Mouse (Mus musculus): Measurements from ENCODE around the gene Chn1. TPM values are rescaled to one million over a fixed set of nuclear protein-coding genes. Genes with fewer than 3 reads are reported as not detected.

Chn1 gene
- polyA plus RNA-seq, 1 experiment from 2014 or later: 24.2 TPM

GRCm38 (mm10) chr2:73604579-73604978 lies 170.6 kb downstream of the Chn1 start:
- no peak for ATAC-seq (ENCODE audit: insufficient number of reproducible peaks, insufficient read depth, low FRiP score, low read depth)
- no peaks in the 10 kb centered on the region for H3K36me3 ChIP-seq (ENCODE audit: control insufficient read depth, insufficient read depth, low read length)
- no peak overlapping the region for H3K4me2 ChIP-seq (replicated peaks; ENCODE audit: low read depth, low read length)
- H3K27ac ChIP-seq (ENCODE audit: low read length): no peak overlapping the region
- 89% methylated on average over 2 of the region's 2 CpGs for WGBS
- H3K9me3 ChIP-seq (ENCODE audit: control insufficient read depth, low read depth, low read length): no peaks in the 10 kb centered on the region
- H3K4me3 ChIP-seq (ENCODE audit: low read depth, low read length): no peak overlapping the region
- no peak overlapping the region for H3K9ac ChIP-seq (replicated peaks; ENCODE audit: low read depth, low read length)
- peaks cover 3% of the 10 kb centered on the region; the same call in 1 of the 2 replicates for H3K4me1 ChIP-seq (ENCODE audit: control insufficient read depth, insufficient read depth, low read length)
- no peaks in the 10 kb centered on the region for H3K27me3 ChIP-seq (ENCODE audit: control insufficient read depth, insufficient read depth, low read length)

GRCm38 (mm10) chr2:73600650-73601049 lies 174.5 kb downstream of the Chn1 start:
- WGBS: 49% methylated on average over 2 of the region's 2 CpGs
- ATAC-seq (ENCODE audit: insufficient number of reproducible peaks, insufficient read depth, low FRiP score, low read depth): no peak
- H3K27ac ChIP-seq (ENCODE audit: low read length): no peak overlapping the region

DNA sequence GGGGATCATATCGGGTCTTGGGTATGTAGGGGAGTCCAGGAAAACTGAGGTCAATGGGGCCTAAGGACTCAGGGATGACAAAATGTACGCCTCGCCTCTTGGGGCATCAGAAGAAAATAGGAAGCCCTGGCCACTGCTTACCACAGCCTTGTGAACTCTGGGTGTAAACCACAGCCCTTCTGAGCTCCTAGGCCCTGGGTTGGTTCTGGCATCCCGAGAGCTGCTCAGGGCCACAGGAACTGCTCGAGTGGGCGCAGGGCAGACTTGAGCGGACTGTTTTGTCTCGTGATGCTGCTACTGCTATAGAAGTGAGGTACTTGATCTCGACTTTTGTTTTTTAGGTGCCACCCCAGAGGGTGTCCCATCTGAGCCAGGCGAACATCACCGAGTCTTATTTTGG lies 177.4 kb downstream of the Chn1 start:
- H3K4me2 ChIP-seq (replicated peaks; ENCODE audit: low read depth, low read length): no peak overlapping the region
- no peak overlapping the region for H3K9ac ChIP-seq (replicated peaks; ENCODE audit: low read depth, low read length)
- no peak for ATAC-seq (ENCODE audit: insufficient number of reproducible peaks, insufficient read depth, low FRiP score, low read depth)
- H3K27ac ChIP-seq (ENCODE audit: low read length): no peak overlapping the region
- no peaks in the 10 kb centered on the region for H3K9me3 ChIP-seq (ENCODE audit: control insufficient read depth, low read depth, low read length)
- 94% methylated on average over 11 of the region's 11 CpGs for WGBS
- no peaks in the 10 kb centered on the region for H3K27me3 ChIP-seq (ENCODE audit: control insufficient read depth, insufficient read depth, low read length)
- H3K4me3 ChIP-seq (ENCODE audit: low read depth, low read length): no peak overlapping the region
- no peaks in the 10 kb centered on the region for H3K36me3 ChIP-seq (ENCODE audit: control insufficient read depth, insufficient read depth, low read length)
- peaks cover 21% of the 10 kb centered on the region for H3K4me1 ChIP-seq (ENCODE audit: control insufficient read depth, insufficient read depth, low read length)

More at GRCm38 (mm10) chr2:73600650-73601049, 174.5 kb downstream of the Chn1 start:
- Histone ChIP-seq H3K9ac (replicated peaks; ENCODE audit: low read depth, low read length) (no peak overlapping the region), H3K4me3 (ENCODE audit: low read depth, low read length) (no peak overlapping the region), H3K27me3 (ENCODE audit: control insufficient read depth, insufficient read depth, low read length) (no peaks in the 10 kb centered on the region), H3K4me2 (replicated peaks; ENCODE audit: low read depth, low read length) (no peak overlapping the region), H3K4me1 (ENCODE audit: control insufficient read depth, insufficient read depth, low read length) (peaks cover 13% of the 10 kb centered on the region), H3K36me3 (ENCODE audit: control insufficient read depth, insufficient read depth, low read length) (no peaks in the 10 kb centered on the region), H3K9me3 (ENCODE audit: control insufficient read depth, low read depth, low read length) (no peaks in the 10 kb centered on the region)

GRCm38 (mm10) chr2:73596786-73597185 lies 178.4 kb downstream of the Chn1 start:
- Histone ChIP-seq H3K9ac (replicated peaks; ENCODE audit: low read depth, low read length) (no peak overlapping the region), H3K4me1 (ENCODE audit: control insufficient read depth, insufficient read depth, low read length) (peaks cover 30% of the 10 kb centered on the region), H3K36me3 (ENCODE audit: control insufficient read depth, insufficient read depth, low read length) (no peaks in the 10 kb centered on the region), H3K27me3 (ENCODE audit: control insufficient read depth, insufficient read depth, low read length) (no peaks in the 10 kb centered on the region), H3K9me3 (ENCODE audit: control insufficient read depth, low read depth, low read length) (no peaks in the 10 kb centered on the region), H3K4me3 (ENCODE audit: low read depth, low read length) (peak overlapping the region; percentile 10; the same call in 1 of the 2 replicates), H3K4me2 (replicated peaks; ENCODE audit: low read depth, low read length) (peak overlapping the region; percentile 39), H3K27ac (ENCODE audit: low read length) (peak overlapping the region; percentile 63)
- WGBS: 5% methylated on average over 9 of the region's 9 CpGs
- peak; percentile 69; the same call in 1 of the 2 replicates for ATAC-seq (ENCODE audit: insufficient number of reproducible peaks, insufficient read depth, low FRiP score, low read depth)

DNA sequence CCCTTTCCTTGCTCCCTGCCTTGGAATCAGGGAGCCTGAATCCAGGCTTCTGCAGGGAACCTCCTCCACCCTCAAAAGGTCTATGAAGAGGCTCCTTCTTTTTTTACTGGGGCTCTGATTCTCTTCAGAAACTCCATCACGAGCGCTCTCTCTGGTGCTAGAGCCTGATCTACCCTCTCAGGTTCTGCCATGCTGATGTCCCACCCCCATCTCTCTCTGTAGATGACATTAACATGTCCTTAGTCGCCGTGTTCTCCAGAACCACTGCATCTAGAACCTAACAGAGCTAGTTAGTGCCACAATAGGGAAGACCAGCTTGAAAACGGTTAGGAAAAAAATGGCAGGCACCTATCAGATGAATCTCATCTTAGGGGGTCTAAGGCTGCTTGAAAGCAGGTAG lies 178.8 kb downstream of the Chn1 start:
- 0 out of 2 replicates have a peak overlapping the region, but pooled peaks have one; percentile 10 for H3K4me3 ChIP-seq (ENCODE audit: low read depth, low read length)
- peak overlapping the region; percentile 39 for H3K4me2 ChIP-seq (replicated peaks; ENCODE audit: low read depth, low read length)
- H3K9ac ChIP-seq (replicated peaks; ENCODE audit: low read depth, low read length): no peak overlapping the region
- no peaks in the 10 kb centered on the region for H3K9me3 ChIP-seq (ENCODE audit: control insufficient read depth, low read depth, low read length)
- H3K4me1 ChIP-seq (ENCODE audit: control insufficient read depth, insufficient read depth, low read length): peaks cover 31% of the 10 kb centered on the region
- ATAC-seq (ENCODE audit: insufficient number of reproducible peaks, insufficient read depth, low FRiP score, low read depth): no peak
- H3K27me3 ChIP-seq (ENCODE audit: control insufficient read depth, insufficient read depth, low read length): no peaks in the 10 kb centered on the region
- H3K36me3 ChIP-seq (ENCODE audit: control insufficient read depth, insufficient read depth, low read length): no peaks in the 10 kb centered on the region
- WGBS: 59% methylated on average over 5 of the region's 5 CpGs
- peak overlapping the region; percentile 63 for H3K27ac ChIP-seq (ENCODE audit: low read length)

DNA sequence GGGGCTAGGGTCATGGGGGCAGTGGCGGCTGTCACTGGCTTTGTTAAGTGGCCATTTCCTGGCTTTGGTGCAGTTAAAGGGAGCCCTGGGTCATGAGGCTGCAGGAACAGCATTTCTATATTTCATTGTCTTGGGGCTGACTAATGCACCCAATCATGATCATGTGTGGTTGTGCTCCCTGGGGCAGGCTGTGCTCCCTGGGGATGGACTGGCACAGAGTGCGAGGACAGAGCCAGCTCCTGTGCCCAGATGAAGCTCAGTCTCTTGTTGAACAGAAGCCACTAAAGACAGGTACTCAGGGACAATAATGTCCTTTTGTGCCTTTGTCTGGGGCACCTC lies 182.1 kb downstream of the Chn1 start:
- no peaks in the 10 kb centered on the region for H3K9me3 ChIP-seq (ENCODE audit: control insufficient read depth, low read depth, low read length)
- H3K27ac ChIP-seq (ENCODE audit: low read length): no peak overlapping the region; the same call in 1 of the 2 replicates
- no peak overlapping the region for H3K4me2 ChIP-seq (replicated peaks; ENCODE audit: low read depth, low read length)
- no peaks in the 10 kb centered on the region for H3K27me3 ChIP-seq (ENCODE audit: control insufficient read depth, insufficient read depth, low read length)
- no peak for ATAC-seq (ENCODE audit: insufficient number of reproducible peaks, insufficient read depth, low FRiP score, low read depth)
- WGBS: 55% methylated on average over 2 of the region's 2 CpGs
- no peak overlapping the region for H3K9ac ChIP-seq (replicated peaks; ENCODE audit: low read depth, low read length)
- no peak overlapping the region for H3K4me3 ChIP-seq (ENCODE audit: low read depth, low read length)
- peaks cover 43% of the 10 kb centered on the region for H3K4me1 ChIP-seq (ENCODE audit: control insufficient read depth, insufficient read depth, low read length)
- H3K36me3 ChIP-seq (ENCODE audit: control insufficient read depth, insufficient read depth, low read length): no peaks in the 10 kb centered on the region

GRCm38 (mm10) chr2:73592231-73593100 lies 182.7 kb downstream of the Chn1 start:
- Histone ChIP-seq H3K4me3 (ENCODE audit: low read depth, low read length) (no peak overlapping the region), H3K4me1 (ENCODE audit: control insufficient read depth, insufficient read depth, low read length) (peaks cover 43% of the 10 kb centered on the region), H3K27me3 (ENCODE audit: control insufficient read depth, insufficient read depth, low read length) (no peaks in the 10 kb centered on the region), H3K4me2 (replicated peaks; ENCODE audit: low read depth, low read length) (no peak overlapping the region), H3K36me3 (ENCODE audit: control insufficient read depth, insufficient read depth, low read length) (no peaks in the 10 kb centered on the region), H3K9me3 (ENCODE audit: control insufficient read depth, low read depth, low read length) (no peaks in the 10 kb centered on the region), H3K27ac (ENCODE audit: low read length) (peak overlapping the region; percentile 67), H3K9ac (replicated peaks; ENCODE audit: low read depth, low read length) (no peak overlapping the region)
- 61% methylated on average over 14 of the region's 14 CpGs for WGBS
- ATAC-seq (ENCODE audit: insufficient number of reproducible peaks, insufficient read depth, low FRiP score, low read depth): no peak

DNA sequence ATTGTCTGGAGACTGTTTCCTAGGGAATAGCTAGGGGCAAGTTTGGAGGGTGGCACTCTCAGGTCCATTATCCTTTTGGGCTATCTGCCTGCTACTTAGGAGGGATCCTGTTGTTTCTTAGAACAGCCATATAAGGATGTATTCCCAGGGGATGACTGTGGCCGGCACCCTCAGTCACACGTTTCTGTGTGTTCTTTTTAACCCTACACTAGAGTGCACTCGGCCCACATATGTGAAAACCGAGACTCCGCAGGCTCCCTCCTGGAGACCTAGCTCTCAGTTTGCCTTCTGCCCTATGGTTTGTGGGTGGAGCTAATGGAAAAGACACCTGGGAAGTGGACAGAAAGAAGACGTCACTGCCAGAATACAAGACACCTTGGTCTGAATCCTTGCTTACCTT lies 183.9 kb downstream of the Chn1 start:
- no peak for ATAC-seq (ENCODE audit: insufficient number of reproducible peaks, insufficient read depth, low FRiP score, low read depth)
- no peak overlapping the region for H3K4me2 ChIP-seq (replicated peaks; ENCODE audit: low read depth, low read length)

More for the DNA sequence above, 183.9 kb downstream of the Chn1 start:
- no peak overlapping the region for H3K9ac ChIP-seq (replicated peaks; ENCODE audit: low read depth, low read length)
- no peak overlapping the region for H3K4me3 ChIP-seq (ENCODE audit: low read depth, low read length)
- no peaks in the 10 kb centered on the region for H3K36me3 ChIP-seq (ENCODE audit: control insufficient read depth, insufficient read depth, low read length)
- WGBS: 52% methylated on average over 6 of the region's 6 CpGs
- no peaks in the 10 kb centered on the region for H3K27me3 ChIP-seq (ENCODE audit: control insufficient read depth, insufficient read depth, low read length)
- H3K9me3 ChIP-seq (ENCODE audit: control insufficient read depth, low read depth, low read length): no peaks in the 10 kb centered on the region
- no peak overlapping the region for H3K27ac ChIP-seq (ENCODE audit: low read length)
- peaks cover 40% of the 10 kb centered on the region for H3K4me1 ChIP-seq (ENCODE audit: control insufficient read depth, insufficient read depth, low read length)

Data from stomach, embryonic 14.5 days (tissue).